In the genomic region with DNA sequence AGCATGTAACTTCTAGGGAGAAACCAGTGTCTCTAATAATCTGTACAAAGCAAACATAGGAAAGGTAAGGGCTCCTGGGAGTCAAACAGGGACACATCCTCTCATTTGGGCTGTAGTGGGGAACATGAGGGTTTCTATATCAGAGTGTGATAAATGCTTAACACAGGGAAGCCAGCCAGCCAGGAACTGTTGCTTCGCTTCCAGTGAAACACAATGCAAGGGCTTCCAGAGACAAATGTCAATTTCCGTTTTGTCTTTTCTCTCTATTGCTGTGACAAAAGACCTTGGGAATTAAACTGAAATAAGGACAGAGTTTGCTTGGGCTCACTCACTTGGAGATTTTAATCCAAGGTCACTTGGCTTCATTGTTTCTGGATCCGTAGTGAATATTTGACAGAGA, we compare ENCODE assay signal across 18 mouse cellular contexts.
"Had no signal": no experiment of that assay in that cellular context is flagged by ENCODE, and none has a peak within 500 bp of the region (broad histone marks: within the 10 kb centered on the region; RNA-seq: fewer than 3 reads in every experiment).

No protein-coding gene starts in this region.

- DNase-seq: gastrocnemius, adult 2 months; gastrocnemius, postnatal 10 days; gastrocnemius, postnatal 25 days; heart, adult 18-20 months; heart, postnatal 4 days; kidney, adult 18-20 months; kidney, adult 8-10 months; kidney, postnatal 10 days; kidney, postnatal 25 days; kidney, postnatal 4 days; layer of hippocampus, adult 9-11 months; layer of hippocampus, postnatal 36 days; left cerebral cortex, postnatal 4 days had no signal

- ATAC-seq: hindbrain, embryonic 16.5 days; inflammation-experienced regulatory T-cells, adult 6 months; intestine, embryonic 15.5 days; intestine, postnatal 0 days; liver, embryonic 12.5 days had no signal
